Mouse (Mus musculus) thymus, postnatal 4 days (tissue): ENCODE results near the gene Tmed10.

Experiments used
- DNase-seq: peaks from one replicate; pipeline ENCODE4 v3.0.0; 2021

Gene Tmed10

GRCm38 (mm10) chr12:85305247-85305892 is 69.3 kb downstream of the Tmed10 start:
- peak; percentile 89 for DNase-seq

GRCm38 (mm10) chr12:85304725-85305124 is 69.9 kb downstream of the Tmed10 start:
- DNase-seq, result peak; percentile 35

GRCm38 (mm10) chr12:85303256-85303655 is 71.4 kb downstream of the Tmed10 start:
- DNase-seq, result no peak

- DNase-seq, result no peak
Measured at GRCm38 (mm10) chr12:85298835-85299180, 75.8 kb downstream of the Tmed10 start.

- DNase-seq, result no peak
Measured at GRCm38 (mm10) chr12:85298127-85298834, 76.4 kb downstream of the Tmed10 start.

GRCm38 (mm10) chr12:85297345-85297997 is 77.2 kb downstream of the Tmed10 start:
- no peak for DNase-seq

- DNase-seq, result no peak
Measured at GRCm38 (mm10) chr12:85296915-85297314, 77.7 kb downstream of the Tmed10 start.

- DNase-seq, result no peak
Measured at GRCm38 (mm10) chr12:85295506-85295905, 79.1 kb downstream of the Tmed10 start.

GRCm38 (mm10) chr12:85292906-85293305 is 81.7 kb downstream of the Tmed10 start:
- DNase-seq, result no peak

- DNase-seq, result no peak
Measured at GRCm38 (mm10) chr12:85292288-85292687, 82.4 kb downstream of the Tmed10 start.

- DNase-seq, result no peak
Measured at GRCm38 (mm10) chr12:85291541-85291940, 83.1 kb downstream of the Tmed10 start.

GRCm38 (mm10) chr12:85290633-85291032 is 84.0 kb downstream of the Tmed10 start:
- no peak for DNase-seq
